ENCODE assay signal across 8 mouse cellular contexts in genomic region chrX:7610536-7611258, GRCm38 (mm10). TPM values are rescaled to one million over a fixed set of nuclear protein-coding genes. Genes with fewer than 3 reads are reported as not detected.
DNase-seq lines count a peak whose midpoint lies in the region; ATAC-seq and TF ChIP-seq lines count a peak whose summit lies in the region.

No protein-coding gene starts in this region.

- peak overlapping the region; percentile 38 for H3K4me3 ChIP-seq in intestine, embryonic 15.5 days (replicated peaks)
- peak overlapping the region; percentile 38 for H3K4me3 ChIP-seq in midbrain, postnatal 0 days (ENCODE audit: low read depth, low read length)

- H3K4me2 ChIP-seq in intestine, embryonic 15.5 days (replicated peaks) = peak overlapping the region; percentile 78
- H3K4me2 ChIP-seq in midbrain, postnatal 0 days (ENCODE audit: low read depth, low read length, poor library complexity, severe bottlenecking) = peak overlapping the region; percentile 62

- no peak for ATAC-seq in intestine, embryonic 15.5 days
- peak; percentile 77 for ATAC-seq in midbrain, postnatal 0 days (ENCODE audit: low FRiP score)

- DNase-seq in right cerebral cortex, adult 2 months (ENCODE audit: low spot score in 2 of 2) = peak; percentile 23 to 26
- no peak for DNase-seq in right cerebral cortex, adult 18-20 months
- peak; percentile 23 for DNase-seq in embryo, embryonic 10.5 days (ENCODE audit: low spot score)
- DNase-seq in midbrain, postnatal 0 days (ENCODE audit: low spot score) = peak; percentile 54
- DNase-seq in gastrocnemius, postnatal 4 days (ENCODE audit: low spot score in 2 of 2) = no peak
- DNase-seq in ovary, postnatal 14 days (ENCODE audit: low spot score) = no peak
- DNase-seq in urinary bladder, postnatal 36 days (ENCODE audit: low spot score in 2 of 2) = no peak

- H3K27ac ChIP-seq in intestine, embryonic 15.5 days = no peak overlapping the region
- peak overlapping the region; percentile 73 for H3K27ac ChIP-seq in midbrain, postnatal 0 days (ENCODE audit: low read depth, low read length)

- H3K36me3 ChIP-seq in intestine, embryonic 15.5 days = no peaks in the 10 kb centered on the region
- H3K36me3 ChIP-seq in midbrain, postnatal 0 days (ENCODE audit: insufficient read depth, low read length) = no peaks in the 10 kb centered on the region

- H3K4me1 ChIP-seq in intestine, embryonic 15.5 days (replicated peaks) = 0 out of 2 replicates have a peak, but pooled peaks cover 2% of the 10 kb centered on the region
- no peaks in the 10 kb centered on the region for H3K4me1 ChIP-seq in midbrain, postnatal 0 days (ENCODE audit: insufficient read depth, low read length)

- H3K9ac ChIP-seq in intestine, embryonic 15.5 days = peak overlapping the region; percentile 32
- peak overlapping the region; percentile 60 for H3K9ac ChIP-seq in midbrain, postnatal 0 days (replicated peaks; ENCODE audit: low read length, poor library complexity, severe bottlenecking)

- no peaks in the 10 kb centered on the region for H3K27me3 ChIP-seq in intestine, embryonic 15.5 days (replicated peaks)
- no peaks in the 10 kb centered on the region for H3K27me3 ChIP-seq in midbrain, postnatal 0 days (ENCODE audit: insufficient read depth, low read length)

- TF ChIP-seq CTCF in midbrain, postnatal 0 days (IDR thresholded peaks at IDR 0.05) = no peak

- 22% methylated on average over 26 of the region's 26 CpGs for WGBS in intestine, embryonic 15.5 days
- WGBS in midbrain, postnatal 0 days = 26% methylated on average over 25 of the region's 26 CpGs

- no peaks in the 10 kb centered on the region for H3K9me3 ChIP-seq in intestine, embryonic 15.5 days
- H3K9me3 ChIP-seq in midbrain, postnatal 0 days (ENCODE audit: low read length) = no peaks in the 10 kb centered on the region

RNA-seq across cellular contexts. Expression of gene Cacna1f, which starts 3.8 kb away (rescaled TPM):
- polyA plus RNA-seq in intestine, embryonic 15.5 days (2015; fragmentation: Nextera tagmentation; extraction: Ambion mirVana) = 0.04 TPM in 1 of 2 replicates, not detected in the other
- 0.05 and 1.0 TPM in 2 replicates for total RNA-seq in midbrain, postnatal 0 days (2014; rRNA removed)
- polyA plus RNA-seq in midbrain, postnatal 0 days (2015; fragmentation: Nextera tagmentation; extraction: Ambion mirVana) = 0.16 and 0.20 TPM in 2 replicates
- not detected for total RNA-seq in gastrocnemius, postnatal 4 days (2021)

RNA-seq across cellular contexts. Expression of gene Ccdc22, which starts 5.4 kb away (rescaled TPM):
- 31.2 and 31.4 TPM in 2 replicates for polyA plus RNA-seq in intestine, embryonic 15.5 days (2015; fragmentation: Nextera tagmentation; extraction: Ambion mirVana)
- total RNA-seq in midbrain, postnatal 0 days (2014; rRNA removed) = 29.6 and 32.3 TPM in 2 replicates
- 19.9 and 20.0 TPM in 2 replicates for polyA plus RNA-seq in midbrain, postnatal 0 days (2015; fragmentation: Nextera tagmentation; extraction: Ambion mirVana)
- 10 to 100 TPM; 13.8 to 15.0 TPM for total RNA-seq in gastrocnemius, postnatal 4 days (2021)

RNA-seq across cellular contexts. Expression of gene Syp, which starts 27.6 kb away (rescaled TPM):
- 6.3 and 6.5 TPM in 2 replicates for polyA plus RNA-seq in intestine, embryonic 15.5 days (2015; fragmentation: Nextera tagmentation; extraction: Ambion mirVana)
- total RNA-seq in midbrain, postnatal 0 days (2014; rRNA removed) = 431 and 492 TPM in 2 replicates
- polyA plus RNA-seq in midbrain, postnatal 0 days (2015; fragmentation: Nextera tagmentation; extraction: Ambion mirVana) = 329 and 360 TPM in 2 replicates
- under 1 TPM; 0.83 to 0.98 TPM for total RNA-seq in gastrocnemius, postnatal 4 days (2021)

RNA-seq across cellular contexts. Expression of gene Ppp1r3f, which starts 36.6 kb away (rescaled TPM):
- polyA plus RNA-seq in intestine, embryonic 15.5 days (2015; fragmentation: Nextera tagmentation; extraction: Ambion mirVana) = 1.3 and 1.5 TPM in 2 replicates
- 19.4 and 27.3 TPM in 2 replicates for total RNA-seq in midbrain, postnatal 0 days (2014; rRNA removed)
- polyA plus RNA-seq in midbrain, postnatal 0 days (2015; fragmentation: Nextera tagmentation; extraction: Ambion mirVana) = 8.4 and 9.4 TPM in 2 replicates
- total RNA-seq in gastrocnemius, postnatal 4 days (2021) = 1 to 10 TPM; 2.6 to 3.4 TPM

RNA-seq across cellular contexts. Expression of gene Foxp3, which starts 37.3 kb away (rescaled TPM):
- not detected in 2 replicates for polyA plus RNA-seq in intestine, embryonic 15.5 days (2015; fragmentation: Nextera tagmentation; extraction: Ambion mirVana)
- 0.16 TPM in 1 of 2 replicates, not detected in the other for total RNA-seq in midbrain, postnatal 0 days (2014; rRNA removed)
- polyA plus RNA-seq in midbrain, postnatal 0 days (2015; fragmentation: Nextera tagmentation; extraction: Ambion mirVana) = 0.30 TPM in 1 of 2 replicates, not detected in the other
- under 1 TPM in 1 of 2 experiments, not detected in 1; 0.15 TPM for total RNA-seq in gastrocnemius, postnatal 4 days (2021)

Comparison
In these comparisons a context has a peak if more than half of its experiments do, and no peak if none do; other contexts are left out.
1. DNase-seq: peak in right cerebral cortex, adult 2 months (2 of 2), embryo, embryonic 10.5 days (single experiment) and midbrain, postnatal 0 days (single experiment); none in right cerebral cortex, adult 18-20 months (single experiment), gastrocnemius, postnatal 4 days (0 of 2), ovary, postnatal 14 days (single experiment) and urinary bladder, postnatal 36 days (0 of 2).
2. RNA of gene Syp, which starts 27.6 kb away (total RNA-seq): 431 to 492 TPM in midbrain, postnatal 0 days; 0.83 to 0.98 TPM in gastrocnemius, postnatal 4 days; every median in the first group is over 100 times any median in the second.